Mouse (Mus musculus): ENCODE results near the gene Gm3336.
A peak's percentile ranks its signal among the peaks of the same experiment; 100 is the strongest.

Gm3336 gene

DNA sequence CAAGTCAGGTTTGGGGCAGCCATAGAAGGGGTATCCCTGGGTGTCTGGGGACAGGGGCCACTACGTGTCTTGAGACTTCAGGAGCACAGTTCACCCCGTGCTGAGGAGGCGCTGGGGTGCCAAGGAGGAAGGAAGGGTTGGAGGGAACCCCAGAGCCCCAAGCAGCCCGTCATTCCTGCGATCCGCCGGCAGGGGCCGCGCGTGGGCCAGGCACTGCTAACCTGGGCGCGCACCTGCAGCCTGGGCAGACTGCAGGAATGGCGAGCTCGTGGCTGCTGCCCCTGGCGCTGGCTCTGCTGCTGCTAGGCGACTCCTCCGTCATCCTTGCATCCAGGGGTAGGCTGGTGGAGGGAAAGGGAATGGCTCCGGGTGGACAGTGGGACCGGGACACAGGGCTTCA is at the start of gene Gm3336:
TSS of gene Gm3336 (plus strand) at position 247 of the 400 bp plus-strand sequence.
- no peak for DNase-seq (ENCODE audit: low spot score in 2 of 2)

DNA sequence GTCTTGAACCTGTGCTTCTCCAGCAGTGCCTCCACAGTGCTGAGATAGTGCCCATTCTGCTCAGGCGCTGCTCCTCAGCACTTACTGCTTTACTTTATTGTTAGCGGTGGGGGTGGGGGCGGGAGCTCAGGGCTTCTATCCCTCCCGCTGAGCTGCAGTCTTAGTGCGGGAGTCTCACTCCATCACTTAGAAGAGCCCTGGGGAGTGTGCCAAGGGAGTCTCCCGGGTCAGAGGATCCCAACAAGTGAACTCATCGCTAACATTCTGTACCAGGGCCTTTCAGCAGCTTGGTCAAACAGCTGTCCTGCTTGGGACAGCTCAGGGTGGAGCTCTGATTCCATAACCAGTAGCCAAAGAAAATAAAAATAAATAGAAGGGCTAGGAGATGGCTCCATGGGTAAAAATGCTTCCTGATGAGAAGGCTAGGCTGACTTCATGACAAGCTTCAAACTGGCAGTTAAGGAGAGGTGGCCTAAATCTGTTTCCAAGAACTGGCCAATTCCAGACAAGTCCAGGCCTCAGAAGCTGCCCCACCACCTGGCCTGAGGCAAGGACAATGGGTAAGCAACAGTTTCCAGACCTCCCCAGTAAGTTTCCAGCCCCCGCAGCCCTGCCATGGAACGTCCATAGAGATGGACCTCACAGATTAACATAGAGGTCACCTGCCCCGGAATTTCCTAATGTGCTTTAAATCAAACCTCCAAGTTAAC is 46.6 kb upstream of the Gm3336 start:
- no peak for DNase-seq (ENCODE audit: low spot score in 2 of 2)

DNA sequence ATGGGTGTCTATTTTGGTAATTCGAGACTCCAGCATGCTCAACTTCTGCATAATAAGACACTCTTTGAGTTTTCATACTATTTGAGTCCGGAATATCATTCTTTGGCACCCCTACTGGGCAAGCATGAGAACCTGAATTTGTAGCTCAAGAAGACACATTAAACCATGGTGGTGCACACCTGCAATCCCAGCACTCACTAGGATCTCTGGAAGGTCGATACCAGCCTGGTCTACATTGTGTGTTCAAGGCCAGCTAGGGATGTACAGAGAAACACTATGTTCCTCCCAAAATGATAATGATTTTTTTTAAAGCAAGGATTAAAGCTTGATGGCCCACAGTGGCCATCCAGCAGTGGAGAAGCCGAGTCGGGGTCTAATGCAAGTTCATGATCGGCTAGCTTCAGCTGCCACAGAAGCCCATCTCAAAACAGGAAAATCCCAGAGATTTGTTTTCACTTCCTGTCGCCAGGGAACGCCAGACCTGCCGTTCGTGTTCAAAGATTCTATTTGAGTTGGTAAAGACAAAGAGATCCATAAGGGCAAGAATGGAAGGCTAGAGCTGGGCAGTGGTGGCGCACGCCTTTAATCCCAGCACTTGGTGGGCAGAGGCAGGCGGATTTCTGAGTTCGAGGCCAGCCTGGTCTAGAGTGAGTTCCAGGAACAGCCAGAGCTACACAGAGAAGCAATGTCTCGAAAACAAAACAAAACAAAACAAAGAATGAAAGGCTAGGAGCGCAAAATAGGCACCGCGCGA is 45.8 kb upstream of the Gm3336 start:
- DNase-seq (ENCODE audit: low spot score in 2 of 2), result no peak

DNA sequence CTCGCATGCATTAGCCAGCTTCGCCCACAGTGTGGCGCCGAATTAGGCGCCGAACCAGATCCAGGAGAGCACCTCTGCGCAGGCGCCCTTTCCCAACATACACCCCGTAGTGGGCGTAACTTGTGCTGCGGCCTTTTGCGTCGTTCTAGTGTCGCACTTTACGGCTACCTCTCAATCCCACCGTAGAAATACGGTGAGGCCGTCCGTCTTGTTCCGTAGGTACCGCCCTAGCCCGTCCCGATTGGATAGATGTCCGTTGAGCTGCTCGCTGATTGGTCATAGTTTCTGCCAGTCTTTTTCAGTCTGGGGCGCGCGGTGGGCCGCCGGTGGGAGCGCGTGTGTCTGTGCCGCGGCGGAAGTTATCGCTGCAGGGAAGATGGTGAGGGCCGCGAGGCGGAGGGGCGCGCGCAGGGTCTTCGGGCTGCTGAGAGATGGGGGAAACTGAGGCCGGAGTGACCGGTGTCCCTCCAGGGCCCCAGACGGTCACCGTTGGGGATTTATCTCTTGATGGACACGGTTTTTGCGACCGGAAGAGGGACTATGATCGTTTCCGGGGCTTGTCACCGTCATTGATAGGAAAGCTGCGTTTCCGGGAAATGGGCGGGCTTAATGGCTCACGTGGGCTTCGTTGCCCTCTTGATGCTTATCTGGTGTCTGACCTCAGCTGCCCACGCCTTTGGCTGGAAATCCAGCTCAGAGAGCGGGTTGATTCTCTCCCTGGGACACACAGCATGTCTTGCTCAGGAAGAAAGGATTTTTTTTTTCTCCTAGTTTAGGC is 45.1 kb upstream of the Gm3336 start, which contains the start of gene Lsm4:
TSS of gene Lsm4 (plus strand) at position 170 of the 778 bp plus-strand sequence.
- DNase-seq (ENCODE audit: low spot score in 2 of 2), result peak; percentile 96 to 98

DNA sequence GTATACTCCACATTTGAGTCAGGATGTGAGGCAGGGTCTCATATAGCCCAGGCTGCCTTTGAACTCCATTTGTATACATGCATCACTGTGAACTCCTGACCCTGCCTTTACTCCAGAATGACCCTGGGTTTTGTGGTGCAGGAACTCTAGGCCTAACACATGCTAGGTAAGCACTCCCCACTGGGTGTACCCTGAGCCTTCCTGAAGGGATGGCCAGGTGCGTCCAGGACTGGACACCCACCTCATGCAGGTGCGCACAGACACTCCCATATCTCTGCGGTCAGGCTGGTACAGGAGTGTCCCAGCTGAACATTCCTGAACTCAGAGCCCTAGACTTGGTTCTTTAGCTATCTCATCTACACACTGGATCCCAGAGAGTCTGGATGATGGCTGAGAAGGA is 44.2 kb upstream of the Gm3336 start:
- no peak for DNase-seq (ENCODE audit: low spot score in 2 of 2)

DNA sequence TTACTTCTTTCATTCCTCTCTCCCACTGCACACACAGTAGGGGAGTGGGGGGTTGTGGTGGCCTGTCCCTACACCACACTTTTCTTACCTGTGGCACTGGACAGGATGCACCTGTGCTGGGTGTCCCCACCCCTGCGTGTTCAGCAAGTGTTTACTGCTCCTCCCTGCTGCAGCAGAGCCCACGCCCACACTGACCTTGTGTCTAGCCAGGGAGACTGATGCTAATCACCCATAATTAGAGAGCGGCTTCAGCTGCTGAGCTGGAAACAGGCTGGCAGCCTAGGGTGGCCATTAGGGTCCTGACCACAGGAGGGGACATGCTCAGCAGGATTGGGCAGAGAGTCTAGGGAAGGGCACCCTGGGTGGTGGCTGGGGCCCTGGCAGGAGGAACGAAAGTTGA is 43.6 kb upstream of the Gm3336 start:
- no peak for DNase-seq (ENCODE audit: low spot score in 2 of 2)

DNA sequence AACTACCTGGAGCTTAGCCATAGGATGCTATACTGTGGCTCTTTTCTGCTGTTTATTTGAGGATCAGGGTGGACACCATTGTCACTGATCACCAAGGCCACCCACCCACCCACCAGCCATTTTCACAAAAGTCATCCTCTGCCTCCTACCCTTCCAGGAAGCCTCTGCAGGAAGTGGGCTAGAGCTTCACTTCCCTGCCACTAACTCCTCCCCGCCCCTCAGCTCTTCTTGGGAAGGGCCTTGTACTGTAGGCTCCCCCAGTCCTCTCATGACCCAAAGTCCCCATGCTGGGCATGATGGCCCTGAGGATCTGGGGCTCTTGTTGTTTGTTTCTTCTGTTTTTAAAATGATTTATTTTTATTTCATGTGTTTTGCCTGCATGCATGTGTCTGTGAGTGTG is 43.0 kb upstream of the Gm3336 start:
- DNase-seq (ENCODE audit: low spot score in 2 of 2), result no peak

DNA sequence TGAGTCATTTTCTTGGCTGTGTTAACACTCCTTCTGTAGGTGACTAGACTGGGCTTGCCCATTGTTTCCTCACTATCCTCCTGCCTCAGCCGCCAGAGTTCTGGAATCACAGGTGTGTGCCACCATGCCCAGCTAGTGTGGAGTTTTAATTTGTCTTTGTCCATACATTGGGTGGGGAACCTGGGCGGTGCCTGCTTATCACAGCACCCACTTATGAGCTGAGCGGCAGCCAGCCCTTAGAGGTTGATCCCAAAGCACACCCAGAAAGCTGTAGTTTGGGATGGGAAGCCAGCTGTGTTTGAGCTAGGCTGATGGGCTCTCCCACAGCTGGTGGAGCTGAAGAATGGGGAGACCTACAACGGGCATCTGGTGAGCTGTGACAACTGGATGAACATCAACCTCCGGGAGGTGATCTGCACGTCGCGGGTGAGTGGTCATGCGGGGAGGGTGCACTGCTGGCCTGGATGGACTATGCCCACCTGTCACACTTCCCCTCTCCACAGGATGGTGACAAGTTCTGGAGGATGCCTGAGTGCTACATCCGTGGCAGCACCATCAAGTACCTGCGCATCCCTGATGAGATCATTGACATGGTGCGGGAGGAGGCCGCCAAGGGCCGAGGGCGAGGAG is 40.8 kb upstream of the Gm3336 start:
- DNase-seq (ENCODE audit: low spot score in 2 of 2), result no peak

DNA sequence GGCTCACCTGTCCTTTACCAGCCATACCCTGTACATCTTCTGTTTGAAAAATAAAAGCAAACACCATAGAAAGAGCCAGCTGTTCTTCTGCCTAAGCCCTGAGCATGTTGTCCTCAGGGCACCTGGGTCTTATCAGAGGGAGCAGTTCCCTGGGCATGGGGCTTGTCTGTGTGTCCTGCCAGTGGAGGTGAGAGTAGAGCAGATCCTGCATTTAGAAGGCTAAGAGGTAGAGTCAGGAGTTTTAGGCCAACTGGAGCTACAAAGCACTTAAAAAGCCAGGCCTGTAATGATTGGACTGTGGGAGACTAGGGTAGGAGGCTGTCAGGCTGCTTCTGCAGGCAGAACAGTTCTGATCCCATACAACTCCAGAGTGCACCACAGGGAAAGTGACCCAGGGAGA is 39.7 kb upstream of the Gm3336 start:
- DNase-seq (ENCODE audit: low spot score in 2 of 2), result no peak

DNA sequence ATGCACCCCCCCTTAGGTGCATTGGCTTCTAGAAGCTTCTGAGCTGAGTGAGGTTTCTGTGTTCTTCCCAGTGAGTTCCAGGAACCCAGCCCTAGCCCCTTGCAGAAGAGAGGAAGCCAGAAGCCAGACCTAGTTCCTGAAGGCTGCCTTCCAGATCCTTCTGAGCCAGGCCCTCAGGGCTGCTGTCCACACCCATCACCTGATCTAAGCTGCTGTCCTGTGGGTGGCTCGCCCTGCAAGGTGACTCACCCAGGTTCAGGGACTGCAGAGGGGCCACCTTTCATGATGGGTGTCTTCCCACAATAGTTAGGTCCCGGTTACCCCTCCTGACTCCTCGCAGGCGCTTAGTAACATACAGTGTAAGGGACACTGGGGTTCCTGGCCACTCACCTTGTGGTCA is 38.9 kb upstream of the Gm3336 start:
- no peak for DNase-seq (ENCODE audit: low spot score in 2 of 2)

DNA sequence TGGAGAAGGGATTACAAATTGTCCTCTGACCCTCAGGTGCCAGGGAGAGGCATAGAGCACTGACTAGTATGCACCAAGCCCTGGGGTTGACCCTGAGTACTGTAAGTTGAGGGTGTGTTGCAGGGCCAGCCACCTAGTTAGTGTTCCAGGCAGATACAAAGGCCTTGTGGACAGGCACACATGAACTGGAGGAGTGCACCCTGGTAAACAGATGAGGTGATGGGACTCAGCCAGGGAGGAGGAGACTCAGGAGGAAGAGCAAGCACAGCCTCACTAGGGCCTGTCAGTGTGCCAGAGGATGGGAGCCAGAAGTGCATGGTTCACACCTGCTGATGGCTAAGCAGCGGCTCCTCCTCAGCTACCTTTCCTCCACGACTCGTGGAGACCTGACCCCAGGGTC is 38.3 kb upstream of the Gm3336 start:
- no peak for DNase-seq (ENCODE audit: low spot score in 2 of 2)

DNA sequence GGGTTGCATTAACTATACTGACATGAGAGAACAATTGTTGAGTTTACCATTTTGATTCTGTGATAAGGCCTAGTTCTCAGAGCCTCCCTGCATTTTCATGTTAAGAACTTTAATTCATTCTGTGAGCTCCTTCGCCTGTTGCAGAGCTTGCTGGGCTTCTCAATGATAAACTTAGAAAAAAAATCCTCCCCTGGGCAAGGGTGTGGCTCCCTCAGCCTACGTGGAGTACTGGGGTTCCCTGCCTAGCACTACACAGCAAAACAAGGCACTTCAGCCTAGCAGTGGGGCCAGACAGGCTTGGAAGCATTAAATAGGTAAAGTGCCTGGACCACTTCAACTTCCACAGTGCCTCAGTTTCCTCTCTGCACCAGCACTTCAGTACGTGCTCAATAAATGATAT is 36.9 kb upstream of the Gm3336 start:
- DNase-seq (ENCODE audit: low spot score in 2 of 2), result no peak

DNA sequence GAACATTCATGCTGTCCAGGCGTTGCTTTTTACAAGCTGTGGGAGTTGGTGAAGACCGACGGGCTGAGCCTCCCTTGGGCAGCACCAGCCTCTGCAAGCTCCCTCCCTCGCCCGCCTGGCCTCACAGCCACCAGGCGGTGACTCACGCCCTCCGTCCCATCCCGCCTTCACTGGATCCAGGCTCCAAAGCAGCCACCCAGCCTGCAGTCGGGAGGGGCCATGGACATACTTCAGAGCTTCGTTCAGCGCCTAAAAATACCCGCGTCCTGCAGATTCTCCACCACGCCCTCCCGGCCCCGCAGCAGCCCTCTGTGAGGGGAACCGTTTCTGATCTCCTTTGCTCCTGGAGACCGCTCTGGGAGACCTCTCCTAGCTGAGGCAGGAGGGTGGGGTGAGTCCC is 36.1 kb upstream of the Gm3336 start:
- DNase-seq (ENCODE audit: low spot score in 2 of 2), result no peak

DNA sequence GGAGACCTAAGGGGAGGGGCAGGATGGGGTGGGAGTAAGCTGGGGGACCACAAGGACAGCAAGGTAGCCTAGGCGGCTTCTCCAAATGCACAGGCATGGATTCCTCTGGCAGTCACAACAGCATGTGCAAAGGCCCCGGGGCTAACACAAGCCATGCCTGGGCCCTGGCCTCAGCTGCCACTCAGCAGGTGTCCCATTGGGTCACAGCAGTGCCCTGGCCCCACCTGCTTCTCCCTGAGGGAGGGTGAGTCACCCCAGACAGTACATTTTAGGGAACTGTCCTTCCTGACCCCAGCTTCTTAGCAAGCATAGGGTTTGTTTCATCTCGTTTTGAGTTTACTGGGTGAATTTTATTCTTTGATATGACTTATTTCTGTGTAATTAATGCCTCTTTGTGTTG is 35.7 kb upstream of the Gm3336 start:
- no peak for DNase-seq (ENCODE audit: low spot score in 2 of 2)

DNA sequence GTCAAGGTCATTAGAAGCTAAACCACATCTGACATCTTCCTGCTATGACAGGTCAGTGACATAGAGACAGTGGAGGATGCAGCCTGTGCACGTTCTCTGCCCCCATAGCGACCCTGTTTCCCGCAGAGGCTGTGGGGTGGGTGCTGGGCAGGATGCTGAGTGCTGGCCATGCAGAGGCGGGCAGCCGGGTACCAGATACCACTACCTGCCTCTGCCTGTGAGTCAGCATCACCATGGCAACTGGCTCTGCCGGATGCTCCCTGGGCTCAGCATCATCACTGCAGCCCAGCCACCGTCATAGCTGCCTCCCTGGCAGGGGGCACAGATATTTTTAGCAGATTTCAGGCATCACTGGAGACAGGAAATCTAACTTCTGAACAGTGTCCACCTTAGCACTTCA is 34.1 kb upstream of the Gm3336 start:
- DNase-seq (ENCODE audit: low spot score in 2 of 2), result peak; percentile 63 to 82

DNA sequence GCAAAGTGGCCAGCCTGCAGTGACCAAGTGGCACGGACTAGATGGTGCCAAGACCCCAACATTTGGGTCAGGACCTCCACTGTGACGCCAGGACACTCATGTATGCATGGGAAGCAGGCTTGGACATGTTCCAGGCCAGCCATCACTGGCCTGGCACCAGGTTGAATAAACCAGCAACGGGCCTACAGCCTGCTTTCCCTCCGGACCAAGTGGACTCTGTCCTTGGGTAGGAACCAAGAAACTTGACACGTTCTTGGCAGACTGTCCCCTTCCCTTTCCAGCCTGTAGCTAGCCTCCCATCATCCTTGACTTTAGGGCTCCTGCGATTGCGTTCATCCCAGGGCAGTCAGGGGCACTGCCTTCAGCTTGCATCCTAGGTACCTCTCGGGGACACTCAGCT is 30.8 kb upstream of the Gm3336 start:
- DNase-seq (ENCODE audit: low spot score in 2 of 2), result no peak

DNA sequence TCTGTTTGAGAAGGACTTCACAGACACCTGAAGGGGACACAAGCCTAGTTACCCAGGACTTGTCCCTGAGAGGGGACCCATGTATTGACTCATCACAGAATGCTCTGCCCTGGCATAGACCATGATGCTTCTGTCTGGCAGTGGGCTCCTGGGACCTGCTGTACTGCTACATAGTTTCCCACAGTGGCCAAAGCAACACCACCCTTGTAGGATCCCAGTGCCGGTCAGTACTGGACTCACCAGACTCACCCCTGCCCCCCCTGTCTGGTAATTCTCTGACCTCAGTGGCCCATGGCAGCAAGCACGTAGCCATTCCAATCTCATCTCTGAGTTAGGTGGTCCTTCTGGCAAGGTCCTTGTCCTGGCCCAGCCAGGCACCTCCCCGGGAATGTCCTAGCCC is 30.2 kb upstream of the Gm3336 start:
- DNase-seq (ENCODE audit: low spot score in 2 of 2), result no peak

DNA sequence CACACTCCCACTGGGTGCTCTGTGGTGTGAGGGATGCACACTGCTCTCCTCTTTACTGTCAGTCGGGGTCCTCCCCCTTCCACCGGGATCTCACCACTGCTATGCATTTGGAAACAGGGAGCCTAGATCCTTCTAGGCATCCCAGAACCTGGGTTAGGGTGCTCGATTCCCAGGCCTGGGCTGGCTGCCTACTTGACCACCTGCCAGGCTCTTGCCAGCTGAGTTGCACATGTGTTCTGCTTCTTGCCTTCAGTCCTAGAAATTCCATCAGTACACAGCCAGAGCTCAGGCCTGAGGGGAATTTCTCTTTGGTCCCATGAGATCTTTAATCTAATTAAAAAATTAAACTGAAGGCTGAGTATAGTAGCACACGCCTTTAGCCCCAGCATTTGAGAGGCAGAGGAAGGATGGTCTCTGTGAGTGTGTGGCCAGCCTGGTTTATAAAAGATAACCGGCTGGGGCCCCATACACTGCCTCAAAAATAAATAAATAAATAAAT is 28.4 kb upstream of the Gm3336 start:
- no peak for DNase-seq (ENCODE audit: low spot score in 2 of 2)

DNA sequence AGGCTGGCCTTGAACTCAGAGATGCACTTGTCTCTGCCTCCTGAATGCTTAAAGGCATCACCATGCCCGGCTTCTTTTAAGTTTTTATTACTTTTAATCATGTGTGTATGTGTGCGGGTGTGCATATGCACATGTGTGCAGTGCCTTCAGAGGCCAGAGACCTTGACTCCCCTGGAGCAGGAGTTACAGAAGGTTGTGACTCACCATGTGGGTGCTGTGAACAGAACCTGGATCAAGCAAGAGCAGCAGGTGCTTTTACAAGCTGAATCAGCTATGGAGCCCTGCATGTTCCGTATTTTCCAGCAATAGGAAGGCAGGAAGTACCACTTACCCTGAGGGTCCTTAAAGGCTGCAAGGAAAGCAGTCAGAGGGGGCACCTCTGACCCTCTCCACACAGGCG is 27.1 kb upstream of the Gm3336 start:
- no peak for DNase-seq (ENCODE audit: low spot score in 2 of 2)

DNA sequence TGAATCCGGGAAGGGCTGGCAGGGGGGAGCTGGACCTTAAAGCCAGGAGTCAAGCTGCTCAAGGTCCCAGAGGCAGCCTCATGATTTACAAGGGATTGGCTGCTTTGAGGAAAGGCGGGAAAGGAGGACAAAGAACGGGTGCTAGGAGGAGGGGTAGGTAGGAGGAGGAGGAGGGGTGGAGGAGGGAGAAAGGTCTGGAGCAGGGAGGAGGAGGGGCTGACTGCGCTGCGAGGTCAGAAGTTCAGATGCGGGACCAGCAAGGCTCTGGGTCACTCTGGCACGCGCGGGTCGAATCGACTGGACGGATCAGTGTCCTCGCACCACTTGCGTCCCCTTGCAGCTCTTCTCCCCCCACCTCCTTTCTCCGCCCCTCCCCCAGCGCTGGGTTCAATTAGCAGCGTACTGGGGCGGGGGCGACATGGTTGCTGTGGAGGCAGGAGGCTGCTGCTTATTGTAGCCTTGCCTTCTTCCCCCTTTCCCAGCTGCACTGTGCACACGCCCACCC is 26.6 kb upstream of the Gm3336 start:
- no peak for DNase-seq (ENCODE audit: low spot score in 2 of 2)

DNA sequence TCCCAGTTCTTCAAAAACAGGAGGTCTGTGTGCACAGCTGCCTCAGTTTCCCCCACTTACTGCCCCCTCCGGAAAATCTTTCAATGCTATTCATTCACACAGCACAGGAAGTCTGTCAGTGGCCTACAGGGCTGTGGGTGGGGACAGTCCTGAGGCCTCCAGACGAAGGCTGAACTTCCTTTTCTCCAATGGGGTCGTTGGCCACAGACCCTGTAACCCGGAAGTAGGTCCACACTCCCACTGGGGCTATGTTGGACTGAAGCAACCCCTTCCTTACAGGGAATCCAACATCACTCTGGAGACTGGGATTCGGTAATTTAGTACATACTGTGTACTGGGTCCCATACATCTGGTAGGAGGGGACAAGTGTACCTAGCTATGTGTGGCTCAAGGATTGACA is 24.7 kb upstream of the Gm3336 start:
- no peak for DNase-seq (ENCODE audit: low spot score in 2 of 2)

All from frontal cortex, postnatal 10 days (tissue).